Mouse (Mus musculus) right cerebral cortex, postnatal 4 days (tissue): ENCODE data around the gene Pak1ip1.
A peak's percentile ranks its signal among the peaks of the same experiment; 100 is the strongest.
"Not testable (repeated sequence)": the region's sequence is repeated elsewhere in the genome, so short reads cannot be mapped to it uniquely, and the experiment has no call there.

Experiments used
- DNase-seq: peaks from one replicate; pipeline ENCODE4 v3.0.0-alpha.2; 2022

The Pak1ip1 gene

DNA sequence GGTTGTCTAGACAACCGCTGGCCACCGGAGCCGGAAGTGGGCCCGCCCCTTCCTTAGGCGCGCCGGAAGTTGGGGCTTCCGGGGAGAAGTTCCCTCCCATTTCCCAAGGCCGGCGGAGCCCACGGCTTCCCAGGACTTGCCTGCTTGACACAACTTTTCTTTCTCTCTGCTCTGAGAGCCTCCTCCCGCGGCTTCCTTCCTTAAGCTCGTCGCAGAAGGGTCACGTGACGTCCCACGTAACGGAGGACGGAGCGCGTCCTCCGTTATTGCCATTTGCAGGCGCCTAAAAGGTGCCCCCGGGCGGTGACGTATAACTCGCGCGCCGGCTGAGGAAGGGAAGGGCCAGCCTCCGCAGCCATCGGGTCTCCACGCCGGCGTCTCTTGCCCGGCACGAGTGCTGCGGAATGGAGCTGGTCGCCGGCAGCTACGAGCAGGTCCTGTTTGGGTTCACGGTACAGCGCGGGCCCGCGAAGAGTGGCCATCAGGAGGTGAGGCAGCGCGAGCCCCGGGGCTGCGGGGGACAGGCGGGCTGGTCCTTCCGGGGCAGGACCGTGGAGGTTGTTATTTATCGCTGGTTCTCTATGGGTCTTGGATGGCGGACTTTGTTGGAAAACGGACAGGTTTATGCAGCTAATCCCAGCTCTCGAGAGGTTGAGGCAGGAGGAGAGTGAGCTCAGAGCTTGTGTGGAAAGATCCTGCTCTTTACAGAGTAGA is at the start of gene Pak1ip1:
TSS of gene Pak1ip1 (plus strand) at position 98 of the 714 bp plus-strand sequence.
- peak; percentile 93 for DNase-seq

DNA sequence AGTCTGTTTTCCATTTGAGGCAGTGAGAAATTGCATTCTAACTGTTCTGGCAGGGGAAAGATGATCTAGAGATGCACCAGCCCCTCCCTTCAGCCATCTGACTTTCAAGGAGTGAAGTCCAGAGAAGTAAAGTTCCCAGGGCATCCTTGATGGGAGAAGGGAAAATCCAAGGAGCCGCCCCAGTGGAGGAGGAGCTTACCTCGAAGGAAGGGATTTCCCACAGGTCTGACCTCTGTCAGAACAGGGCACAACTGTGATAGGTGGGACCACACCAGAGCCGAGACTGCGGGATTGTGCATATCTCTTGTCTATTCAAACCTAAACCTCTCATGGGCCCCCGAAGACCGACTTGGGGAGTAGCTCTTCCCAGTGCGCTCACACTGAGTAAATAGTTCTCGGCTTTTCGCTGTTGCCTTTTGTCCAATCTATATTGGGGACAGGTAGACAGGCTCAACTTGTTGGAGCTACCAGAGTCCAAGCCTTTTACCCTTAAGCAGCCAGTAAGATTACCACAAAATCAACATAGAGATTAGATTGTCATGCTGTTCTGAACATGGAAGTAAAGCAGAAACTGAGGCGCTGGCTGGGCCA is 49.3 kb upstream of the Pak1ip1 start:
- DNase-seq = no peak

- no peak for DNase-seq
Observed at GRCm38 (mm10) chr13:40953231-40953630, 47.6 kb upstream of the Pak1ip1 start.

DNA sequence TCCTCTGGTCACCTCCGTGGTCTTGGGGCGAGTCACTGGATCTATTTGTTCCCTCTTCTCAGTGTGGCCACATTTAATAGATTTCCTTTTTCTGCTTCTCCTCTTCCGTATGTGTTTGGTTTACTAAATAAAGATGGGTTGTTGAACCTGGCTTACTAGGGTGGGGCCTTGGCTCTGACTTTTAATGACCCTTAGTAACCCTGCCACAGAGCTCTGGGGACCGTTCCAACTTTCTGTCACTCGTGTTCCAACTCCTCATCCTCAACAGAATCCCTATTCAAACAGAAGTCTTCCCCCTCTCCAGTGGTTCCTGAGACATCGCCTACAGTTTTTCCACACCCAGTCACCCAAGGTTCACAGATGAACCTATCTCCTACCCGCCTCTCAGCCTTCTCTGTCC is 45.0 kb upstream of the Pak1ip1 start:
- DNase-seq = no peak

- no peak for DNase-seq
Observed at GRCm38 (mm10) chr13:40967609-40968008, 33.2 kb upstream of the Pak1ip1 start.

- DNase-seq = no peak
Observed at GRCm38 (mm10) chr13:40968564-40968963, 32.3 kb upstream of the Pak1ip1 start.

GRCm38 (mm10) chr13:40969761-40970390 is 30.9 kb upstream of the Pak1ip1 start:
- no peak for DNase-seq

DNA sequence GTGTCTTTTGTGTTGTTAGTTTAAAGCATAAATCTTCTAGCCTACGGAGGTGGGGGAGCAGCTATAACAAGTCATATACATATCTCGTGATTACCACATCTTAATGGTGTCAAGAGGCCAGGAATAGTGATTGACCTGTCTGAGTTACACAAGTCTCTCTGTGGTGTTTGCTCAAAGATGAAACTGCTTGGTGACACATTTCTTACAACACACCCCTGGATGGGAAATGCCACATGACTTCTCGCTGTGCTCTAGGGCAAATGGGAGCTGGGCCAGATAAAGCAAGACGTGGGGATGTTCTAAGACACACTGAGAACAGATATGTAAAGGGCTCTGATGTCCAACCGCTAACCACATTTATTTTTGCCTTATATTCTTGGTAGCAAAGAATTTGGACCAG is 29.6 kb upstream of the Pak1ip1 start:
- no peak for DNase-seq

GRCm38 (mm10) chr13:40971831-40972230 is 29.0 kb upstream of the Pak1ip1 start:
- DNase-seq = no peak

DNA sequence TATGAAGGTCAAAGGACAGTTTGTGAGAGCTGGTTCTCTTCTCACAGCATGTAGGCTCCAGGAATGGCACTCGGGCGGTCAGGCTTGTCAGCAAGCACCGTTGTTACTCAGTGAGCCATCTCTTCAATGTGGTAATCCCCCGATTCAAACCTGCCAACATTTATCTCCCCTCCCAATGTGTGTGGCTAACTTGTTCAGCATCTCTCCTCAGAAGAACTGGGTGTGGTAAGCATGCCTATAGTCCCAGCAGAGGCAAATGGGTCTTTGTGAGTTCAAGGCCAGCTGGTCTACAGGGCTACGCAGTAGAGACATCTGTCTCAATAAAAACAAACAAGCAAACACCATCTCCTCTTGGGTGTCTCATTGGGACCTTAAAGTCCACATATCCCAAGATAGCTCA is 27.8 kb upstream of the Pak1ip1 start:
- no peak for DNase-seq

GRCm38 (mm10) chr13:40977609-40978008 is 23.2 kb upstream of the Pak1ip1 start:
- DNase-seq = peak; percentile 7

GRCm38 (mm10) chr13:40978652-40979051 is 22.2 kb upstream of the Pak1ip1 start:
- no peak for DNase-seq

GRCm38 (mm10) chr13:40979321-40979720 is 21.5 kb upstream of the Pak1ip1 start:
- no peak for DNase-seq

DNA sequence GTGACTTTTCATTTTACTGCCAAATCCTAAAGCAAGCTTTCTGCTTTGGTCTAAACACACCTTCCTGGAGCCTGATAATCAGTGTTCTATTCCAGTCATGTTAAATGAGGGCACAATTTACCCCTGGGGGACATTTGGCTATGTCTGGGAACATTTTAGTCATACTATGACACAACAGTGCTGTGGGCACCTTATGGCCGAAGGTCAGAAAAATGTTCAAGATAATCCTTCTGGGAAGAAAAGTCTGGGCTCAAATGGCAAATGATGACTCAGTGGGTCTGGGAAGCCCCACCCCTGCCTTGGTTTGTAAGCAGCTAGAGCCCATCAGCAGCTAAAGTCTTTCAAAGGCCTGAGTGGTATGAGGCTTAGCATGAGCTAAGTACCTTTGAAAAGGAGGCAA is 18.1 kb upstream of the Pak1ip1 start:
- DNase-seq = no peak

GRCm38 (mm10) chr13:40986081-40986480 is 14.7 kb upstream of the Pak1ip1 start:
- no peak for DNase-seq

- DNase-seq = not testable (repeated sequence)
Observed at GRCm38 (mm10) chr13:40987608-40988303, 13.1 kb upstream of the Pak1ip1 start.

DNA sequence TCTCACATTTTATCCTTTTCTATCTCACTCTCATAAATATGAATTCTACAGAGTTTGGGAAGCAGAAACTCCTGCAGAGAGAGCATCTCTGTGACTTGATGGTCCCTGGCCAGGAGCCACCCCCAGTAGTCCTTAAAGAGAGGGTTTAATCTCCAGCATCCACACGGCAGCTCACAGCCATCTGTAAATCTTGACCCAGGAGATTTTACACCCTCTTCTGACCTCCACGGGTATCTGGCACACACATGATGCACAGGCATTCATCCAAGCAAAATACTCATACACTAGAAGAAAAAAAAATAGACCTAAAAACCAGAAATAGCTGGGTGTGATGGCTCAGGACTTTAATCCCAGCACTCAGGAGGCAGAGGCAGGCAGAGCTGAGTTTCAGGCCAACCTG is 12.4 kb upstream of the Pak1ip1 start:
- DNase-seq = no peak

GRCm38 (mm10) chr13:40994487-40995263 is 6.1 kb upstream of the Pak1ip1 start:
- no peak for DNase-seq

DNA sequence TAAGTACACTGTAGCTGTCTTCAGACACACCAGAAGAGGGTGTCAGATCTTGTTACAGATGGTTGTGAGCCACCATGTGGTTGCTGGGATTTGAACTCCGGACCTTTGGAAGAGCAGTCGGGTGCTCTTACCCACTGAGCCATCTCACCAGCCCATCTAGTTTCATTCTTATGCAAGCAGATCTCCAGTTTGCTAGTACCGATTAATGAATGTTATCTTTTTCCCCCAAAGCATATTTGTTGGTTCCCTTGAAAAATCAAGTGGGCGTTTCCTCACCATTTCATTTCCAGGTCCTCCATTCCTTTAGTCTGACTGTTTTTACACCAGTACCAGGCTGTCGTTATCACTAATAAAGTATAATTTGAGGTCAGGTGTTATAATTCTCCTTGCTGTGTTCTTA is 2.3 kb upstream of the Pak1ip1 start:
- not testable (repeated sequence) for DNase-seq

DNA sequence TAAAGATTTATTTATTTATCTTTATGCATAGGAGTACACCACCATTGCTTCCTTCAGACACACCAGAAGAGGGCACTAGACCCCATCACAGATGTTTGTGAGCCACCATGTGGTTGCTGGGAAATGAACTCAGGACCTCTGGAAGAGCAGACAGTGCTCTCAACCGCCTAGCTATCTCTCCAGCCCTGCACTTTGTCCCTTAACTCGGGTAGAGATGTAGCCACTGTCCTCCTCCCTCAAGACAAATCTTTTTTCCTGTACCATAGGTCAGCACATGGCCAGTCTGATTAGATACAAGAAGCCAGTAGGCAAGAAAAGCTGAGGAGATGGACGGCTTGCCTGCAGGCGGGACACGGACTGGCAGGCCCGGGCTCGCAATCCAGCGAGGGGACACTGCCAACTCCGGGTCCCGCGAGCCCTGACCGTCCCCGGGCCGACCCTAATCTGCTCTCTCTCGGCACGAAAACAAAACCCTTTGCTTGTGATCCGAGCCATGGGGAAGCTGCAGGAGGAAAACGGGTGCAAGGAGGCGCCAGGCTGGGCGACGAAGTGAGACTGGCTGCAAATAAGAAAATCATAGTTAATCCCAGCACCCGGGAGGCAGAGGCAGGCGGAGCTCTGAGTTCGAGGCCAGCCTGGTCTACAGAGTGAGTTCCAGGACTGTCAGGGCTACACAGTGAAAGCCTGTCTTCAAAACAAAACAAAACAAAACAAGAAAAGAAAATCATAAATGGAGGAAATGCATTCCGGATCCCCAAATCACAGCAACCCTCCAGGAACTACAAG is 490 bp upstream of the Pak1ip1 start:
- DNase-seq = peak; percentile 52

DNA sequence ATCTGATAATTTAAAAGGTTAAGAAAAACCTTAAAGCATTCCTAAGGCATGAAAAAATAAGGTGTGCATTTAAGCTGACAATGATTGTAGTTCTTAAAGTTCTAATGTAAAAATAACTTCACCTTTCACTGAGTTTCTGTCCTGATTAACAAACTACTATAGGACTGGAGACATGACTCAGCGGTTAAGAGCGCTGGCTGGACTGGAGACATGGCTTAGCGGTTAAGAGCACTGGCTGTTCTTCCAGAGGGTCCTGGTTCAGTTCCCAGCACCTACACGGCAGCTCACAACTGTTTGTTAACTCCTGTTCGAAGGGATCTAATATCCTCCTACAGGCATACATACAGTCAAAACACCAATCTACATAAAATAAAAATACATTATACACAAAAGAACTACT is 1.2 kb downstream of the Pak1ip1 start:
- DNase-seq = no peak

GRCm38 (mm10) chr13:41006244-41006643 is 5.4 kb downstream of the Pak1ip1 start:
- DNase-seq = no peak
